Mouse (Mus musculus) myocyte (in vitro differentiated cells): ENCODE measurements around the gene Lpin1.

Experiments
- CEBPB ChIP-seq: IDR thresholded peaks from 2 replicates; pipeline ENCODE4 v1.6.1; 2011; ENCODE audit warnings: mild to moderate bottlenecking, moderate library complexity; ENCODE audit not compliant: poor library complexity, insufficient read depth, severe bottlenecking
- E2F4 ChIP-seq: IDR thresholded peaks from one replicate; pipeline ENCODE4 v1.6.1; 2011; ENCODE audit warnings: mild to moderate bottlenecking, control low read depth, moderate library complexity; ENCODE audit not compliant: insufficient read depth
- MAX ChIP-seq: IDR thresholded peaks from one replicate; pipeline ENCODE4 v1.6.1; 2011; ENCODE audit warnings: low read depth, mild to moderate bottlenecking, control low read depth
- MYOG ChIP-seq, 3 experiments: IDR thresholded peaks; one replicate each; pipeline ENCODE4 v1.6.1; 2011; ENCODE audit warnings: control low read depth in 2 of 3, low read depth in 2 of 3, mild to moderate bottlenecking in 2 of 3; ENCODE audit not compliant: insufficient read length in 2 of 3, control insufficient read depth in 1 of 3, insufficient read depth in 1 of 3
- POLR2A ChIP-seq: IDR thresholded peaks from one replicate; pipeline ENCODE4 v1.6.1; 2011; ENCODE audit warnings: low read depth, mild to moderate bottlenecking, control low read depth, moderate library complexity; ENCODE audit not compliant: insufficient read length
- POLR2AphosphoS2 ChIP-seq: IDR thresholded peaks from one replicate; pipeline ENCODE4 v1.6.1; 2011; ENCODE audit warnings: low read depth, control low read depth; ENCODE audit not compliant: insufficient read length
- REST ChIP-seq: IDR thresholded peaks from one replicate; pipeline ENCODE4 v1.6.1; 2011; ENCODE audit warnings: mild to moderate bottlenecking, control low read depth, moderate library complexity; ENCODE audit not compliant: insufficient read depth, insufficient read length
- SRF ChIP-seq: IDR thresholded peaks from one replicate; pipeline ENCODE4 v1.6.1; 2011; ENCODE audit warnings: low read depth; ENCODE audit not compliant: control insufficient read depth, insufficient read length
- TCF12 ChIP-seq: IDR thresholded peaks from one replicate; pipeline ENCODE4 v1.6.1; 2011; ENCODE audit warnings: mild to moderate bottlenecking, control low read depth; ENCODE audit not compliant: poor library complexity, insufficient read depth, severe bottlenecking
- USF1 ChIP-seq: IDR thresholded peaks from one replicate; pipeline ENCODE4 v1.6.1; 2011; ENCODE audit warnings: low read depth, mild to moderate bottlenecking, control low read depth, moderate library complexity

DNA sequence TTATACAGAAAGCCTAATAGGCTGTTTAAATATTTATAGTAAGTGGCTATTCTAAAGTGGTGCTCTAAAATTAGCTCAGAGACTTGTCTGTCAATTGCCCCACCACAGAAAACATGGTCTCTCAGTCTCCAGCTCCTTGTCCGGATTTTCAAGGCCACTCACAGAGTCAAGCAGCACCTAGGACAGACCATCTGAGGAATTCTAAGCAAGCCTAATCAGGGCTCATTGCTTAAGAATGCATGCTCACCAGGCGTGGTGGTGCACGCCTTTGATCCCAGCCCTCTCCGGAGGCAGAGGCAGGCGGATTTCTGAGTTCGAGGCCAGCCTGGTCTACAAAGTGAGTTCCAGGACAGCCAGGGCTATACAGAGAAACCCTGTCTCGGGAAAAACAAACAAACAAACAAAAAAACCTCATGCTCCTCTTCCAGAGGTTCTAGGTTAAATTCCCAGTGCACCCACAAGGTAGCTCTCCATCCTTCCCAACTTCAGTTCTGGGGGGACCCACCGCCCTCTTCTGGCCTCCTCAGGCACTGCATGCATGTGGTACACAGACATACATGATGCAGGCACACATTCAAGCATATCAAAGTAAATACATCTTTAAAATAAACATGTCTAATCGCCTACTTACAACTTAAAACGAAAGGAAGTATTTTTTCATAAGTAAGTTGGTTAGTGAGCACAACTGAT lies 40.2 kb downstream of the Lpin1 start:
- TF ChIP-seq USF1, result no peak
- no peak for TF ChIP-seq POLR2A
- no peak for TF ChIP-seq MAX
- no peak for TF ChIP-seq REST
- no peak for TF ChIP-seq POLR2AphosphoS2
- no peak for TF ChIP-seq TCF12
- TF ChIP-seq E2F4, result no peak
- no peak for TF ChIP-seq CEBPB
- TF ChIP-seq MYOG (IDR thresholded peaks at IDR 0.05; ENCODE audit: control insufficient read depth in 1 of 3, insufficient read depth in 1 of 3, insufficient read length in 2 of 3, low read depth in 2 of 3), result no peak
- TF ChIP-seq SRF, result no peak
